Mouse (Mus musculus): ENCODE data around the gene Hoxa10. TPM values are rescaled to one million over a fixed set of nuclear protein-coding genes. Genes with fewer than 3 reads are reported as not detected.

The Hoxa10 gene
- polyA plus RNA-seq, 1 experiment from 2014 or later: 0.15 TPM

DNA sequence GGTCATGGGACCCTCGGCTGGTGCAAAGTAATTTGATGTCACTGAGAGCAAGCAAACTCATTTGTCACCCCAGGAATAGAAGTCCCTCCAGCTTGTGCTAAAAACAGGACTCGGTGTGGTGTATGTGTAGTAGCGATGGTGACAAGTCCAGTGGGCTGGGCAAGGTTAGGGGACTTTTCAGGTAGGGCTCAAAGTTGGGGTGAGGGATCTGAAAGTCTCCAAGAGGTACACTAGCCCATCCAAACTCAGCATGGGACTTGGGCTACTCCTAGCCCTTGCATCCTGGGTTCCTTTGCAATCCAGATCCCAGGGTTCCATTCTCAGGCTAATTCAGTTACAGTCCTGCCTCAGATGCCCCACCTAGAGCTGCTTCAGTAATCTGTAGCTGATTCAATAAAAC lies 28.1 kb upstream of the Hoxa10 start:
- peaks cover 96% of the 10 kb centered on the region for H3K27me3 ChIP-seq (replicated peaks)
- no peak overlapping the region for H3K4me3 ChIP-seq
- H3K9me3 ChIP-seq: no peaks in the 10 kb centered on the region
- H3K36me3 ChIP-seq (replicated peaks): no peaks in the 10 kb centered on the region
- no peak for ATAC-seq (replicated peaks)
- no peak overlapping the region for H3K4me2 ChIP-seq
- no peak overlapping the region for H3K9ac ChIP-seq
- H3K27ac ChIP-seq: no peak overlapping the region
- H3K4me1 ChIP-seq: no peaks in the 10 kb centered on the region
- 0% methylated on average over 3 of the region's 3 CpGs for WGBS

GRCm38 (mm10) chr6:52268341-52268740 lies 27.7 kb upstream of the Hoxa10 start:
- Histone ChIP-seq H3K27ac (no peak overlapping the region), H3K27me3 (replicated peaks) (peaks cover 96% of the 10 kb centered on the region), H3K4me2 (no peak overlapping the region), H3K4me3 (no peak overlapping the region), H3K36me3 (replicated peaks) (no peaks in the 10 kb centered on the region), H3K9ac (no peak overlapping the region), H3K9me3 (no peaks in the 10 kb centered on the region), H3K4me1 (no peaks in the 10 kb centered on the region)
- ATAC-seq (replicated peaks): no peak
- WGBS: 3% methylated on average over 7 of the region's 7 CpGs

GRCm38 (mm10) chr6:52267691-52268090 lies 27.0 kb upstream of the Hoxa10 start:
- Histone ChIP-seq H3K4me1 (no peaks in the 10 kb centered on the region), H3K27me3 (replicated peaks) (peaks cover 96% of the 10 kb centered on the region), H3K9me3 (no peaks in the 10 kb centered on the region), H3K4me3 (no peak overlapping the region), H3K9ac (no peak overlapping the region), H3K36me3 (replicated peaks) (no peaks in the 10 kb centered on the region), H3K27ac (no peak overlapping the region), H3K4me2 (no peak overlapping the region)
- WGBS: 7% methylated on average over 3 of the region's 3 CpGs
- no peak for ATAC-seq (replicated peaks)

DNA sequence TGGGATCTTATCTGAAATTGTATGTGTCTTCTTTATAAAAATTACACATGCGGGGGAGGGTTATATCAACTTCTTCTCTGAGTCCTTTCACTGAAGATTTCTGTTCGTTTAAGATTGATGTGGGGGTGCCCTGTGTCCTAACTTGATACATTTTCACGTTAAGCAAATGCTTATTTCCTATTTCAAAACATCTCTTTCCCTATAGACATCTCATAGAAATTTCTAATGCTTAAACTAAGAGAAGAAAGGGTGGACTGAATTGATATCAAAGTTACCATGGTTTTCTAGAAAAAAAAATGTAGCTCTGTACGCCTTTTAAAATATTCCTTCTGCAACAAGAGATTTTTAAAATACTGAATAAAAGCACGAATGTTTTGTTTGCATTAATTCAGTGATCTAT lies 26.6 kb upstream of the Hoxa10 start:
- Histone ChIP-seq H3K4me1 (no peaks in the 10 kb centered on the region), H3K9ac (no peak overlapping the region), H3K27me3 (replicated peaks) (peaks cover 96% of the 10 kb centered on the region), H3K27ac (no peak overlapping the region), H3K36me3 (replicated peaks) (no peaks in the 10 kb centered on the region), H3K4me2 (no peak overlapping the region), H3K9me3 (no peaks in the 10 kb centered on the region), H3K4me3 (no peak overlapping the region)
- WGBS: 18% methylated on average over 5 of the region's 5 CpGs
- no peak for ATAC-seq (replicated peaks)

GRCm38 (mm10) chr6:52266666-52266985 lies 26.0 kb upstream of the Hoxa10 start:
- 1% methylated on average over 9 of the region's 9 CpGs for WGBS
- H3K27ac ChIP-seq: no peak overlapping the region
- no peaks in the 10 kb centered on the region for H3K4me1 ChIP-seq
- no peak for ATAC-seq (replicated peaks)
- no peak overlapping the region for H3K4me3 ChIP-seq
- H3K36me3 ChIP-seq (replicated peaks): no peaks in the 10 kb centered on the region
- H3K4me2 ChIP-seq: no peak overlapping the region
- peaks cover 98% of the 10 kb centered on the region for H3K27me3 ChIP-seq (replicated peaks)
- H3K9ac ChIP-seq: no peak overlapping the region
- no peaks in the 10 kb centered on the region for H3K9me3 ChIP-seq

- WGBS: 1% methylated on average over 19 of the region's 19 CpGs
- no peak for ATAC-seq (replicated peaks)
Observed at GRCm38 (mm10) chr6:52265913-52266665, 25.4 kb upstream of the Hoxa10 start.

DNA sequence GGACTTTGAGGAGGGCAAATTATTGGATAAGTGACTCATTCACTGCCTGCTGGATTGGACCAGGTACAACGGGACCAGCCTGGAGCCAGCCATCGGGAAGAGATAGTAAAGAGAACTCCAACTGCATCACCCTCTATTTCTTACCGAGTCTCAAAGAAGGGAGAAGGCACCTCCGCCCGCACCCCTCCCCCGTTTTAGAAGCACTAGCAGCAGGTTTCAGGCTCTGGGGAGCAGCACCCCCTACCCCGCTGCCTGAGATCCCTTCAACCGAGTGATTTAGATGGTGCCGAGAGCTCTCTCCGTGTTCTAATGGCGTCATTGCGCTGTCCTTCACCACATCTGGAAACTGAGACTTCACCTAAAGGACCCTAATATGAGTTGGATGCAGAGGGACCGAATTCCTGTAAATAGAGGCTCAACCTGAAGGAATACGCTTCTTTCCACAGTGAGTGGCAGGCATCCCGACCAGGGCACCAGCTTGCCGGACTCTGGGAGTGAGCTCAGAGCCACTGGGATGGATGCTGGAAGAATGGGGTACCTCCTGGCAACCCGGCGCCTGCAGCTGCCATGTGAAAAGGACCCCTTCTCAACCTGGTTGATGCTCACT lies 24.8 kb upstream of the Hoxa10 start:
- Histone ChIP-seq H3K4me1 (peaks cover 4% of the 10 kb centered on the region), H3K9me3 (no peaks in the 10 kb centered on the region), H3K27me3 (replicated peaks) (peaks cover 94% of the 10 kb centered on the region), H3K4me3 (no peak overlapping the region), H3K36me3 (replicated peaks) (no peaks in the 10 kb centered on the region), H3K27ac (no peak overlapping the region), H3K4me2 (no peak overlapping the region), H3K9ac (no peak overlapping the region)
- under 1% methylated on average over 18 of the region's 18 CpGs for WGBS
- ATAC-seq (replicated peaks): no peak

More at GRCm38 (mm10) chr6:52265913-52266665, 25.4 kb upstream of the Hoxa10 start:
- Histone ChIP-seq H3K4me1 (no peaks in the 10 kb centered on the region), H3K36me3 (replicated peaks) (no peaks in the 10 kb centered on the region), H3K27me3 (replicated peaks) (peaks cover 96% of the 10 kb centered on the region), H3K9me3 (no peaks in the 10 kb centered on the region), H3K4me2 (no peak overlapping the region), H3K4me3 (no peak overlapping the region), H3K27ac (no peak overlapping the region), H3K9ac (no peak overlapping the region)

- under 1% methylated on average over 5 of the region's 5 CpGs for WGBS
- no peaks in the 10 kb centered on the region for H3K9me3 ChIP-seq
Observed at GRCm38 (mm10) chr6:52264106-52264790, 23.6 kb upstream of the Hoxa10 start.

GRCm38 (mm10) chr6:52263321-52263585 lies 22.6 kb upstream of the Hoxa10 start:
- WGBS: 2% methylated on average over 6 of the region's 6 CpGs
- H3K36me3 ChIP-seq (replicated peaks): no peaks in the 10 kb centered on the region

More at GRCm38 (mm10) chr6:52264106-52264790, 23.6 kb upstream of the Hoxa10 start:
- H3K4me3 ChIP-seq: no peak overlapping the region
- H3K4me1 ChIP-seq: peaks cover 8% of the 10 kb centered on the region
- H3K27ac ChIP-seq: no peak overlapping the region
- peaks cover 91% of the 10 kb centered on the region for H3K27me3 ChIP-seq (replicated peaks)
- no peaks in the 10 kb centered on the region for H3K36me3 ChIP-seq (replicated peaks)
- H3K4me2 ChIP-seq: no peak overlapping the region
- no peak overlapping the region for H3K9ac ChIP-seq
- no peak for ATAC-seq (replicated peaks)

GRCm38 (mm10) chr6:52262463-52263320 lies 22.0 kb upstream of the Hoxa10 start:
- H3K9ac ChIP-seq: no peak overlapping the region
- WGBS: 2% methylated on average over 24 of the region's 24 CpGs
- H3K4me2 ChIP-seq: no peak overlapping the region
- H3K9me3 ChIP-seq: no peaks in the 10 kb centered on the region
- peaks cover 89% of the 10 kb centered on the region for H3K27me3 ChIP-seq (replicated peaks)
- ATAC-seq (replicated peaks): no peak
- H3K36me3 ChIP-seq (replicated peaks): no peaks in the 10 kb centered on the region
- H3K27ac ChIP-seq: no peak overlapping the region
- H3K4me1 ChIP-seq: peaks cover 8% of the 10 kb centered on the region
- H3K4me3 ChIP-seq: no peak overlapping the region

More at GRCm38 (mm10) chr6:52263321-52263585, 22.6 kb upstream of the Hoxa10 start:
- Histone ChIP-seq H3K4me2 (no peak overlapping the region), H3K27me3 (replicated peaks) (peaks cover 91% of the 10 kb centered on the region), H3K9me3 (no peaks in the 10 kb centered on the region), H3K9ac (no peak overlapping the region), H3K4me3 (no peak overlapping the region), H3K27ac (no peak overlapping the region), H3K4me1 (peaks cover 8% of the 10 kb centered on the region)
- ATAC-seq (replicated peaks): no peak

- H3K9me3 ChIP-seq: no peaks in the 10 kb centered on the region
- no peak overlapping the region for H3K4me2 ChIP-seq
- peaks cover 91% of the 10 kb centered on the region for H3K27me3 ChIP-seq (replicated peaks)
- no peak for ATAC-seq (replicated peaks)
- WGBS: under 1% methylated on average over 9 of the region's 9 CpGs
- no peak overlapping the region for H3K4me3 ChIP-seq
- no peaks in the 10 kb centered on the region for H3K36me3 ChIP-seq (replicated peaks)
- H3K27ac ChIP-seq: no peak overlapping the region
- no peak overlapping the region for H3K9ac ChIP-seq
- H3K4me1 ChIP-seq: peaks cover 8% of the 10 kb centered on the region
Observed at GRCm38 (mm10) chr6:52261751-52262462, 21.3 kb upstream of the Hoxa10 start.
